Mouse (Mus musculus) brain, adult 2 months (tissue): Measurements from ENCODE around the gene Ccdc188.

Experiments used
- DNase-seq: peaks from one replicate; pipeline ENCODE4 v3.0.0; 2011; ENCODE audit warnings: low read depth, low spot score

Ccdc188 gene

GRCm38 (mm10) chr16:18234671-18235388, 17.2 kb downstream of the Ccdc188 start, which contains the start of gene Zdhhc8:
Gene Zdhhc8 (minus strand): TSS chr16:18235136.
- peak; percentile 92 for DNase-seq

- DNase-seq = peak; percentile 89
Observed at GRCm38 (mm10) chr16:18235389-18236065, 17.8 kb downstream of the Ccdc188 start.

DNA sequence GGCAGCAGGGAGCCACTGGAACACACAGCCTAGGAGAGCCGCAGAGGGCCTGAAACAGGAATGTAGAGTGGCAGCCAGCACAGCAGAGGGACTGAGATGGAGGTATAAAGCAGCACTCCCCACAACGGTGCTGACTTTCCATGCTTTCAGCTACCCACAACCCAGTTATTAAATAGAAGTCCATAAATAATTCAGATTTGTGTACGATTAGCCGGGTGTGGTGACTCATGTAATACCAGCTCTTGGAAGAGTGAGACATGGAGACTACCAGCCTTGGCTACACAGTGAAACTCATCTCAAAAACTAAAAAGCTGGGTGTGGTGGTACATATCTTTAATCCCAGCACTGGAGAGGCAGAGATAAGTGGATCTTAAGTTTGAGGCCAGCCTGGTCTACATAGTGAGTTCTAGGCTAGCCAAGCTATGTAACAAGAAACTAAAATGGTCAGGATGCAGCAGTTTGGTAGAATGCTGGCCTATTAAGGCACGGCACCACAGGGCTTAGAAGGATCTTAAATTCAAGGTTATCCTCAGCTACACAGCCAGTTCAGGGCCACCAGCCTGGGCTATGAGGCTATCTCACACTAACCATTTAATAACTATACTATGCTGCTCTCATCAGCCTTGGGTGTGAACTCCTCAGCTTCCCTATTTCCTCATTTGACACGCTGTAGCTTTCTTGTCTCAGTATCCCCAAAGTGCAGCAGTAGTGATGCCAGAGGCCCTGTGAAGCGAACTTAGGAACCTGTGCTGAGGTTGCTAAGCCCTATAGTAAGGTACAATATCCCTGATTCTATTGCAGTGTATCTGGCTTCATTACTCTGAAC, 19.2 kb downstream of the Ccdc188 start:
- DNase-seq = peak; percentile 32

DNA sequence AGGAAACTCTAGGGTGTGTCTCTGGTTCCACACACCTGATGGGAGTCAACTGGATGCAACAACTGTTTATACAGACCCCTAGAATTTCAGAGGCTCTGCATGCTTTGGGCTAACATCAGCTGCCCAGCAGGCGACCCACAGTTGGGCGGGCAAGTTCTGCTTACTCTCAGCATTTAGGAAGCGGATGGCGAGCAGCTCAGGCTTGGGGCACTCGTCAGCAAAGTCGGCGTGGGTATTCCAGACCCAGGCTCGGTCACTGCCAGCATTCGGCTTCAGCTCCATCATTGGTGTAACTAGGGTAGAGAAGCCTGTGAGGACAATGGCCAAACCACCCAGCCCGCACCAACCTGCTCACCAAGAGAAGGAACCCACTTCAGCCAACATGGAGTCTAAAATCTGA, 23.9 kb downstream of the Ccdc188 start:
- no peak for DNase-seq

- no peak for DNase-seq
Observed at GRCm38 (mm10) chr16:18247521-18248399, 30.1 kb downstream of the Ccdc188 start.

DNA sequence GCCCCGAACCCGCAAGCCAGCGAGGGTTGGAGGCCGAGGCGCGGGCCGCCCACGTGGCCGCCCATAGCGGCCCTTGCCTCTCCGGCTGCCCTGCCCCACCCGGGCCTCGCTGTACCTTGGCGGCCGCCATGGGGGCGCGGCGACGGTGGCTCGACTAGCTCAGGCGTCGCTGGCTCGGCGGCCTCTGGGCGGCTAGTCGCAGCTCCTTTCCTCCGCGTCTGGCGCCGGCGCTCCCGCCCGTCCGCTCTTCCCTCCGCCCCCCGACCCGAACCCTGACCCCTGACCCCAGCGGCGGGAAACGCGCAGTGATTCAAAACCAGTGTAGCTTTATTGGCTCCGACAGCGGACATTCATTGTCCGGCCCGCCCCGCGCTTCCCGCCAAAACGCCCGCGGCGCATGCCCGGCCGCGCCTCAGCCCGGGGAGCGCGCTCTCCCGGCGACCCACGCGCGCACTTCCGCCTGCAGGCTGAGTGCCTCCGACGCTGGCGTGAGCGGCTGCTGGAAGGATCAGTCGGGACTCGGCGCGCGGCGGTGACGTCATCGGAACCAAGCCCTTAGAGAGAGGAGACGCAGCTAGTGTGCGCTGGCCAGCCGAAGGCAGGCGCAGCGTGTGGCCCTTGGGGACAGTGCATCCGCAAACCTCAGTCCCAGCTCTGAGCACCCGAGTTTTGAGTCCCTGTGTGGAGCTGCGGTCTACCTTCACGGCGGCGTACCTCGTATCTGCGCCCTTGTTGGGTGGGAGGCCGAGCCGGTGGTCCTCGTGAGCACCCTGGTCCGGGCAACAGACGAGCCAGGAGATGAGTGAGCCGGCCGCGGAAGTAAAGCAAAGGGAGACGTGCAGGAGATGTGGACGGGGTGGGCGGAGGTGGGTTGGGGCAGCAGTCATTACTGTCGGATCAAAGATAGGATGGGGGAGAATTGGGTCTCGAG, 31.0 kb downstream of the Ccdc188 start, which contains the start of the genes Trmt2a and Ranbp1:
Gene Trmt2a (plus strand): TSS at position 247 of the 931 bp plus-strand sequence.
Gene Ranbp1 (minus strand): TSS at position 300 of the 931 bp plus-strand sequence.
- peak; percentile 99 for DNase-seq

GRCm38 (mm10) chr16:18249364-18249967, 31.8 kb downstream of the Ccdc188 start:
- peak; percentile 60 for DNase-seq

DNA sequence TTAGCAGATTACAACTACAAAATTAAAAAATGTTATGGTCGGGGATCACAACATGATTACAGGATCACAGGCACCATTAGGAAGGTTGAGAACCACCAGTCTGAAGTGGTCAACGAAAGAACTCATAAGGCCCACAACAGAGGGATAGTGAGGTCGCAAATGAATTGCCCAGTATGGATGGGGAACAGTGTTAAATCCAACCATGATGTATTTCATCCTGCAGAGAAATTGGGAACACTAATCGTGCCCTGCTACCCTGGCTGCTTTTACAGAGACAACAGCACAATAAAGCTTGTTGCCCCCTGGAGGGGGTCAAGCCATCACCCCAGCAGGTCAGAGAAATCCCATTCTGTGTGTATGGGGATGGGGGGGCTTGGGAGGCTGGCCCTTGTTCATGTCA, 32.6 kb downstream of the Ccdc188 start:
- DNase-seq = no peak

GRCm38 (mm10) chr16:18250828-18251790, 33.4 kb downstream of the Ccdc188 start:
- no peak for DNase-seq

GRCm38 (mm10) chr16:18252736-18253135, 35.1 kb downstream of the Ccdc188 start:
- DNase-seq = no peak

GRCm38 (mm10) chr16:18253866-18254265, 36.2 kb downstream of the Ccdc188 start:
- DNase-seq = no peak

- DNase-seq = no peak
Observed at GRCm38 (mm10) chr16:18258221-18258620, 40.5 kb downstream of the Ccdc188 start, which contains the start of gene Gm49776. Gene Gm49776 (minus strand): TSS chr16:18258321.

DNA sequence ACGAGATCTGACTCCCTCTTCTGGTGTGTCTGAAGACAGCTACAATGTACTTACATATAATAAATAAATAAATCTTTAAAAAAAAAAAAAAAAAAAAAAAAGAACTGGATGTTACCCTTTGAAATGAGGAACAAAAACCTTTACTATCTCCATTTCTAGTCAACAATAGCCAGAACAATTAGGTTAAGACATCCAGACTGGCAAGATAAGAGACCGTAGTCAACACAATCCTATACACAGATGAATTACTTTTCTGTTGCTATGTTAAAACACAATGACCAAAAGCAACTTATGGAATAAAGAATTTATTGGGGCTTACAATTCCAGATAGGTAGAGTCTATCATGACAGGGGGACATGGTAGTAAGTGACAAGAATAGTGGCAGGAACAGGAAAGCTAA, 47.3 kb downstream of the Ccdc188 start:
- DNase-seq = no peak

DNA sequence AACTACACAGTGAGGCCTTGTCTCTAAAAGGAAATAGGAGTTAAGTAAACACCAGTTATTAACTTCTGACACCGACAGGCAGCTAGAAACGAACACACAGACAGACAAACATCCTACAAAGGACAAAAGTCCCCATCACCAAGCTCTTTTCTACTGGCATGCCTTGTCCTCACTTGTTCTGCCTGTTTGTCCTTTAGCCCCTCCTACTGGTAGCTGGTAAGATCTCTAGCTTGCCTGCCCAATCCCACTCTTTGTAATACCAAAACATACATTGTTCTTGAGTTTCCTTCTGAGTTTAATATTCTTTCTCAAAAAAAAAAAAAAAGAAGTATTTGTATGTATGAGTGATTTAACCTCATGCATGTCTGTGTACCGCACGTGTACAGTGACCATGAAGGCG, 50.5 kb downstream of the Ccdc188 start:
- peak; percentile 20 for DNase-seq
